ENCODE assay signal across 11 mouse cellular contexts in the genomic region with DNA sequence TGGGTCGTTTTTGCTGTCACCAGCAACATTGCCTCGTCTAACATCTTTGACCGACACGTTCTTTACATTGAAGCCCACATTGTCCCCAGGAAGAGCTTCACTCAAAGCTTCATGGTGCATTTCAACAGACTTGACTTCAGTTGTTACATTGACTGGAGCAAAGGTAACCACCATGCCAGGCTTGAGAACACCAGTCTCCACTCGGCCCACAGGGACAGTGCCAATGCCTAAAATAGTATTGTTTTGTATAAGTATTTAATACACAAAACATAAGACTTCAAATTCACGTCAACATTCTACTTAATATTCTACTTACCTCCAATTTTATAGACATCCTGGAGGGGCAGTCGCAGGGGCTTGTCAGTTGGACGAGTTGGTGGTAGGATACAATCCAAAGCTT. TPM values are rescaled to one million over a fixed set of nuclear protein-coding genes. Genes with fewer than 3 reads are reported as not detected.
DNase-seq lines count a peak whose midpoint lies in the region; ATAC-seq and TF ChIP-seq lines count a peak whose summit lies in the region.
"Not testable (repeated sequence)": the region's sequence is repeated elsewhere in the genome, so short reads cannot be mapped to it uniquely, and the experiment has no call there.
"Had no signal": no experiment of that assay in that cellular context is flagged by ENCODE, and none has a peak within 500 bp of the region (broad histone marks: within the 10 kb centered on the region; RNA-seq: fewer than 3 reads in every experiment).

No protein-coding gene starts in this region.

- H3K4me1 ChIP-seq in G1E (ENCODE audit: insufficient read depth, low read depth, low read length): peaks cover 27% of the 10 kb centered on the region
- H3K4me1 ChIP-seq in erythroblast, embryonic 14.5 days (ENCODE audit: control insufficient read depth): peaks cover 41% of the 10 kb centered on the region
- H3K4me1 ChIP-seq in heart, embryonic 11.5 days (ENCODE audit: control insufficient read depth, insufficient read depth, low read length); stomach, embryonic 15.5 days: not testable (repeated sequence)
- peaks cover 39% of the 10 kb centered on the region for H3K4me1 ChIP-seq in hindbrain, embryonic 15.5 days (replicated peaks)
- H3K4me1 ChIP-seq in liver, embryonic 15.5 days (replicated peaks): peaks cover 31% of the 10 kb centered on the region
- H3K4me1 ChIP-seq in midbrain, embryonic 15.5 days: peaks cover 43% of the 10 kb centered on the region

- H3K4me2 ChIP-seq in heart, embryonic 11.5 days: peak overlapping the region; percentile 80
- peak overlapping the region; percentile 80 for H3K4me2 ChIP-seq in hindbrain, embryonic 15.5 days
- peak overlapping the region; percentile 92 for H3K4me2 ChIP-seq in liver, embryonic 15.5 days
- H3K4me2 ChIP-seq in midbrain, embryonic 15.5 days: peak overlapping the region; percentile 66
- peak overlapping the region; percentile 53 for H3K4me2 ChIP-seq in stomach, embryonic 15.5 days

- H3K9ac ChIP-seq in heart, embryonic 11.5 days (ENCODE audit: low read depth, low read length): peak overlapping the region; percentile 66; the same call in 1 of the 2 replicates
- peak overlapping the region; percentile 25; the same call in 1 of the 2 replicates for H3K9ac ChIP-seq in hindbrain, embryonic 15.5 days
- H3K9ac ChIP-seq in liver, embryonic 15.5 days: peak overlapping the region; percentile 42
- 0 out of 2 replicates have a peak overlapping the region, but pooled peaks have one; percentile 20 for H3K9ac ChIP-seq in midbrain, embryonic 15.5 days
- peak overlapping the region; percentile 22; the same call in 1 of the 2 replicates for H3K9ac ChIP-seq in stomach, embryonic 15.5 days

- 32% methylated on average over 8 of the region's 8 CpGs for WGBS in heart, embryonic 11.5 days (ENCODE audit: insufficient replicate concordance)
- 22% methylated on average over 8 of the region's 8 CpGs for WGBS in hindbrain, embryonic 15.5 days
- WGBS in liver, embryonic 15.5 days (ENCODE audit: insufficient replicate concordance): 26% methylated on average over 8 of the region's 8 CpGs
- 22% methylated on average over 8 of the region's 8 CpGs for WGBS in midbrain, embryonic 15.5 days
- 23% methylated on average over 8 of the region's 8 CpGs for WGBS in stomach, embryonic 15.5 days

- peaks cover 54% of the 10 kb centered on the region for H3K36me3 ChIP-seq in G1E (replicated peaks)
- H3K36me3 ChIP-seq in erythroblast, embryonic 14.5 days (ENCODE audit: control insufficient read depth): peaks cover 62% of the 10 kb centered on the region
- peaks cover 28% of the 10 kb centered on the region for H3K36me3 ChIP-seq in heart, embryonic 11.5 days (ENCODE audit: control insufficient read depth, insufficient read depth, low read length)
- peaks cover 34% of the 10 kb centered on the region for H3K36me3 ChIP-seq in hindbrain, embryonic 15.5 days
- H3K36me3 ChIP-seq in liver, embryonic 15.5 days (replicated peaks): peaks cover 56% of the 10 kb centered on the region
- peaks cover 24% of the 10 kb centered on the region for H3K36me3 ChIP-seq in midbrain, embryonic 15.5 days (replicated peaks)
- H3K36me3 ChIP-seq in stomach, embryonic 15.5 days: peaks cover 24% of the 10 kb centered on the region

- TF ChIP-seq CTCF in G1E (IDR thresholded peaks at IDR 0.05; ENCODE audit: low read depth, low read length); layer of hippocampus, adult 2 months (conservative IDR thresholded peaks at IDR 0.05): not testable (repeated sequence)

- peak overlapping the region; percentile 69 for H3K4me3 ChIP-seq in G1E (ENCODE audit: low read depth, low read length)
- peak overlapping the region; percentile 49 for H3K4me3 ChIP-seq in erythroblast, embryonic 14.5 days (replicated peaks)
- peak overlapping the region; percentile 99 for H3K4me3 ChIP-seq in heart, embryonic 11.5 days (ENCODE audit: low read depth, low read length)
- H3K4me3 ChIP-seq in hindbrain, embryonic 15.5 days: peak overlapping the region; percentile 88
- H3K4me3 ChIP-seq in layer of hippocampus, adult 2 months: peak overlapping the region; percentile 40
- H3K4me3 ChIP-seq in liver, embryonic 15.5 days (replicated peaks): peak overlapping the region; percentile 92
- peak overlapping the region; percentile 87 for H3K4me3 ChIP-seq in midbrain, embryonic 15.5 days
- peak overlapping the region; percentile 84 for H3K4me3 ChIP-seq in stomach, embryonic 15.5 days (replicated peaks)

- H3K27me3 ChIP-seq in G1E (ENCODE audit: insufficient read depth, low read length); erythroblast, embryonic 14.5 days (ENCODE audit: control insufficient read depth); heart, embryonic 11.5 days (ENCODE audit: control insufficient read depth, insufficient read depth, low read length); hindbrain, embryonic 15.5 days; liver, embryonic 15.5 days; midbrain, embryonic 15.5 days (replicated peaks); stomach, embryonic 15.5 days (replicated peaks): not testable (repeated sequence)

- H3K9me3 ChIP-seq in G1E (replicated peaks); erythroblast, embryonic 14.5 days (ENCODE audit: control insufficient read depth, low read length); heart, embryonic 11.5 days (replicated peaks; ENCODE audit: control insufficient read depth, low read length); hindbrain, embryonic 15.5 days; liver, embryonic 15.5 days (replicated peaks); midbrain, embryonic 15.5 days; stomach, embryonic 15.5 days: not testable (repeated sequence)

- not testable (repeated sequence) for DNase-seq in G1E (ENCODE audit: low spot score); layer of hippocampus, adult 2 months (ENCODE audit: low spot score in 2 of 2)

- 0 out of 2 replicates have a peak overlapping the region, but pooled peaks have one; percentile 29 for H3K27ac ChIP-seq in heart, embryonic 11.5 days (ENCODE audit: low read depth, low read length)
- H3K27ac ChIP-seq in hindbrain, embryonic 15.5 days (replicated peaks); layer of hippocampus, adult 2 months: not testable (repeated sequence)
- H3K27ac ChIP-seq in liver, embryonic 15.5 days (replicated peaks): peak overlapping the region; percentile 95
- 0 out of 2 replicates have a peak overlapping the region, but pooled peaks have one; percentile 20 for H3K27ac ChIP-seq in midbrain, embryonic 15.5 days
- H3K27ac ChIP-seq in stomach, embryonic 15.5 days: 0 out of 2 replicates have a peak overlapping the region, but pooled peaks have one; percentile 1

- ATAC-seq in G1E (ENCODE audit: extremely low read depth, insufficient number of reproducible peaks, low FRiP score, poor library complexity, severe bottlenecking); heart, embryonic 11.5 days (replicated peaks; ENCODE audit: insufficient number of reproducible peaks, low FRiP score, low TSS enrichment); hindbrain, embryonic 15.5 days (ENCODE audit: low FRiP score, low read depth); liver, embryonic 15.5 days (ENCODE audit: insufficient read depth); midbrain, embryonic 15.5 days (replicated peaks); stomach, embryonic 15.5 days (ENCODE audit: insufficient read depth, low FRiP score, low read depth): not testable (repeated sequence)

RNA-seq across cellular contexts. Expression of a gene that starts 9.6 kb away (rescaled TPM):
- total RNA-seq in G1E (2014; fragmentation: Nextera tagmentation) (20,210 and 21,324 TPM in 2 replicates), G1E (2017) (8,565 and 9,264 TPM in 2 replicates)
- 1,062 and 1,118 TPM in 2 replicates for polyA plus RNA-seq in G1E (2012)
- polyA plus RNA-seq in erythroblast, embryonic 14.5 days (2012): 47.9 and 54.8 TPM in 2 replicates
- polyA plus RNA-seq in heart, embryonic 11.5 days (2014; fragmentation: Nextera tagmentation; extraction: Ambion mirVana): 3,731 and 3,838 TPM in 2 replicates
- polyA plus RNA-seq in hindbrain, embryonic 15.5 days (2015; fragmentation: Nextera tagmentation; extraction: Ambion mirVana): 2,946 and 3,077 TPM in 2 replicates
- total RNA-seq in layer of hippocampus, adult 2 months (2021): 1,000 to 10,000 TPM; 3,119 to 3,317 TPM
- polyA plus RNA-seq in liver, embryonic 15.5 days (2015; fragmentation: Nextera tagmentation; extraction: Ambion mirVana): 2,003 and 2,036 TPM in 2 replicates
- polyA plus RNA-seq in midbrain, embryonic 15.5 days (2015; fragmentation: Nextera tagmentation; extraction: Ambion mirVana): 3,193 and 3,214 TPM in 2 replicates
- polyA plus RNA-seq in stomach, embryonic 15.5 days (2015; fragmentation: Nextera tagmentation; extraction: Ambion mirVana): 4,240 and 4,503 TPM in 2 replicates

RNA-seq across cellular contexts. Expression of a gene that starts 30.7 kb away (rescaled TPM):
- total RNA-seq in G1E (2014; fragmentation: Nextera tagmentation) (not detected in 2 replicates), G1E (2017) (0.35 TPM in 1 of 2 replicates, not detected in the other)
- 0.08 TPM in 1 of 2 replicates, not detected in the other for polyA plus RNA-seq in G1E (2012)
- polyA plus RNA-seq in erythroblast, embryonic 14.5 days (2012): 0.15 and 0.23 TPM in 2 replicates
- 0.46 TPM in 1 of 2 replicates, not detected in the other for polyA plus RNA-seq in heart, embryonic 11.5 days (2014; fragmentation: Nextera tagmentation; extraction: Ambion mirVana)
- 1.9 and 2.9 TPM in 2 replicates for polyA plus RNA-seq in hindbrain, embryonic 15.5 days (2015; fragmentation: Nextera tagmentation; extraction: Ambion mirVana)
- total RNA-seq in layer of hippocampus, adult 2 months (2021): 1 to 10 TPM; 1.3 to 1.5 TPM
- 0.45 and 0.68 TPM in 2 replicates for polyA plus RNA-seq in liver, embryonic 15.5 days (2015; fragmentation: Nextera tagmentation; extraction: Ambion mirVana)
- 2.2 and 2.4 TPM in 2 replicates for polyA plus RNA-seq in midbrain, embryonic 15.5 days (2015; fragmentation: Nextera tagmentation; extraction: Ambion mirVana)
- polyA plus RNA-seq in stomach, embryonic 15.5 days (2015; fragmentation: Nextera tagmentation; extraction: Ambion mirVana): 1.2 and 1.3 TPM in 2 replicates
- total RNA-seq: heart, adult 18-20 months had no signal
- polyA plus RNA-seq: activated CD4-positive, CD25-positive, alpha-beta regulatory T cell, adult 4 months; spleen, adult 2 months had no signal

RNA-seq across cellular contexts. Expression of a gene that starts 31.3 kb away (rescaled TPM):
- 39.3 and 41.4 TPM in 2 replicates for total RNA-seq in G1E (2014; fragmentation: Nextera tagmentation)
- 35.1 and 35.5 TPM in 2 replicates for total RNA-seq in G1E (2017)
- 13.7 and 18.3 TPM in 2 replicates for polyA plus RNA-seq in G1E (2012)
- polyA plus RNA-seq in erythroblast, embryonic 14.5 days (2012): 0.94 and 1.1 TPM in 2 replicates
- 27.6 and 28.2 TPM in 2 replicates for polyA plus RNA-seq in heart, embryonic 11.5 days (2014; fragmentation: Nextera tagmentation; extraction: Ambion mirVana)
- 28.6 and 30.5 TPM in 2 replicates for polyA plus RNA-seq in hindbrain, embryonic 15.5 days (2015; fragmentation: Nextera tagmentation; extraction: Ambion mirVana)
- total RNA-seq in layer of hippocampus, adult 2 months (2021): 10 to 100 TPM; 25.1 to 25.8 TPM
- polyA plus RNA-seq in liver, embryonic 15.5 days (2015; fragmentation: Nextera tagmentation; extraction: Ambion mirVana): 19.6 and 19.8 TPM in 2 replicates
- 28.8 and 30.8 TPM in 2 replicates for polyA plus RNA-seq in midbrain, embryonic 15.5 days (2015; fragmentation: Nextera tagmentation; extraction: Ambion mirVana)
- 25.6 and 26.1 TPM in 2 replicates for polyA plus RNA-seq in stomach, embryonic 15.5 days (2015; fragmentation: Nextera tagmentation; extraction: Ambion mirVana)

RNA-seq across cellular contexts. Expression of a gene that starts 36.3 kb away (rescaled TPM):
- total RNA-seq in G1E (2014; fragmentation: Nextera tagmentation) (not detected in 2 replicates), G1E (2017) (0.12 and 0.16 TPM in 2 replicates)
- polyA plus RNA-seq in G1E (2012): 0.02 TPM in 1 of 2 replicates, not detected in the other
- polyA plus RNA-seq in erythroblast, embryonic 14.5 days (2012): 0.05 TPM in 1 of 2 replicates, not detected in the other
- 0.44 and 0.72 TPM in 2 replicates for polyA plus RNA-seq in heart, embryonic 11.5 days (2014; fragmentation: Nextera tagmentation; extraction: Ambion mirVana)
- 0.58 and 0.80 TPM in 2 replicates for polyA plus RNA-seq in hindbrain, embryonic 15.5 days (2015; fragmentation: Nextera tagmentation; extraction: Ambion mirVana)
- under 1 TPM; 0.79 to 0.92 TPM for total RNA-seq in layer of hippocampus, adult 2 months (2021)
- polyA plus RNA-seq in liver, embryonic 15.5 days (2015; fragmentation: Nextera tagmentation; extraction: Ambion mirVana): 0.82 and 0.98 TPM in 2 replicates
- 0.68 and 0.80 TPM in 2 replicates for polyA plus RNA-seq in midbrain, embryonic 15.5 days (2015; fragmentation: Nextera tagmentation; extraction: Ambion mirVana)
- 2.5 and 2.8 TPM in 2 replicates for polyA plus RNA-seq in stomach, embryonic 15.5 days (2015; fragmentation: Nextera tagmentation; extraction: Ambion mirVana)

Comparison
In these comparisons a context has a peak if more than half of its experiments do, and no peak if none do; other contexts are left out.
1. H3K4me3 ChIP-seq: peak in every context shown above with its lines; median percentile 99 in heart, embryonic 11.5 days; 92 in liver, embryonic 15.5 days; 88 in hindbrain, embryonic 15.5 days; 87 in midbrain, embryonic 15.5 days; 84 in stomach, embryonic 15.5 days; 69 in G1E; 49 in erythroblast, embryonic 14.5 days; 40 in layer of hippocampus, adult 2 months.
2. RNA of a gene that starts 9.6 kb away (polyA plus RNA-seq): 4,240 to 4,503 TPM in stomach, embryonic 15.5 days, 3,731 to 3,838 TPM in heart, embryonic 11.5 days, 3,193 to 3,214 TPM in midbrain, embryonic 15.5 days, 2,946 to 3,077 TPM in hindbrain, embryonic 15.5 days, 2,003 to 2,036 TPM in liver, embryonic 15.5 days and 1,062 to 1,118 TPM in G1E; 47.9 to 54.8 TPM in erythroblast, embryonic 14.5 days; every median in the first group is over 10 times any median in the second.
3. Peak in every context shown above with its lines, with median percentiles within 50 percentile points of each other: H3K4me2 ChIP-seq and H3K9ac ChIP-seq.